In genomic region chr17:50503075-50503474, GRCm38 (mm10) we compare ENCODE assay signal across 24 mouse cellular contexts. TPM values are rescaled to one million over a fixed set of nuclear protein-coding genes. Genes with fewer than 3 reads are reported as not detected.
DNase-seq lines count a peak whose midpoint lies in the region; ATAC-seq and TF ChIP-seq lines count a peak whose summit lies in the region.
"Had no signal": no experiment of that assay in that cellular context is flagged by ENCODE, and none has a peak within 500 bp of the region (broad histone marks: within the 10 kb centered on the region; RNA-seq: fewer than 3 reads in every experiment).

No protein-coding gene starts in this region.

- H3K9ac ChIP-seq in intestine, embryonic 16.5 days (ENCODE audit: low read depth, low read length), result no peak overlapping the region
- H3K9ac ChIP-seq in intestine, embryonic 15.5 days, result no peak overlapping the region
- H3K9ac ChIP-seq in liver, adult 2 months (ENCODE audit: low read depth, low read length), result no peak overlapping the region
- H3K9ac ChIP-seq in liver, embryonic 11.5 days (ENCODE audit: low read depth, low read length), result no peak overlapping the region
- H3K9ac ChIP-seq in kidney, postnatal 0 days (ENCODE audit: low read depth, low read length), result no peak overlapping the region
- H3K9ac ChIP-seq: embryonic facial prominence, embryonic 12.5 days; forebrain, postnatal 0 days; heart, embryonic 12.5 days; liver, embryonic 13.5 days; lung, embryonic 14.5 days; neural tube, embryonic 13.5 days; stomach, embryonic 15.5 days had no signal

- H3K4me1 ChIP-seq in intestine, embryonic 16.5 days (ENCODE audit: control insufficient read depth, insufficient read depth, low read length), result no peaks in the 10 kb centered on the region
- no peaks in the 10 kb centered on the region for H3K4me1 ChIP-seq in intestine, embryonic 15.5 days (replicated peaks)
- no peaks in the 10 kb centered on the region for H3K4me1 ChIP-seq in liver, adult 2 months (ENCODE audit: control insufficient read depth, insufficient read depth, low read length)
- peaks cover 3% of the 10 kb centered on the region; the same call in 1 of the 2 replicates for H3K4me1 ChIP-seq in liver, embryonic 11.5 days (replicated peaks; ENCODE audit: control insufficient read depth, insufficient read depth, low read length)
- H3K4me1 ChIP-seq in kidney, postnatal 0 days (replicated peaks; ENCODE audit: insufficient read depth, low read length), result no peaks in the 10 kb centered on the region
- H3K4me1 ChIP-seq: heart, embryonic 12.5 days; neural tube, embryonic 13.5 days; stomach, embryonic 15.5 days had no signal

- H3K36me3 ChIP-seq in intestine, embryonic 16.5 days (ENCODE audit: control insufficient read depth, insufficient read depth, low read length), result no peaks in the 10 kb centered on the region
- H3K36me3 ChIP-seq in intestine, embryonic 15.5 days, result no peaks in the 10 kb centered on the region
- no peaks in the 10 kb centered on the region for H3K36me3 ChIP-seq in liver, adult 2 months (ENCODE audit: control insufficient read depth, insufficient read depth, low read length)
- no peaks in the 10 kb centered on the region for H3K36me3 ChIP-seq in liver, embryonic 11.5 days (ENCODE audit: control insufficient read depth, insufficient read depth, low read length)
- H3K36me3 ChIP-seq in kidney, postnatal 0 days (ENCODE audit: insufficient read depth, low read length), result no peaks in the 10 kb centered on the region
- H3K36me3 ChIP-seq in macrophage (ENCODE audit: inconsistent target), result no peaks in the 10 kb centered on the region
- H3K36me3 ChIP-seq: embryonic facial prominence, embryonic 12.5 days; heart, embryonic 12.5 days; liver, embryonic 13.5 days; neural tube, embryonic 13.5 days; stomach, embryonic 15.5 days had no signal

- peak; percentile 74; the same call in 1 of the 2 replicates for ATAC-seq in intestine, embryonic 16.5 days
- ATAC-seq in intestine, embryonic 15.5 days, result no peak; the same call in 1 of the 2 replicates
- no peak for ATAC-seq in liver, embryonic 11.5 days (replicated peaks; ENCODE audit: low FRiP score)
- 0 out of 2 replicates have a peak, but pooled peaks have one; percentile 59 for ATAC-seq in kidney, postnatal 0 days (replicated peaks; ENCODE audit: low FRiP score, low read depth)
- ATAC-seq: forebrain, postnatal 0 days; midbrain, embryonic 16.5 days had no signal

- peak; percentile 88 for DNase-seq in liver, adult 2 months (ENCODE audit: extremely low read depth, low read depth, low spot score)
- DNase-seq in liver, embryonic 11.5 days (ENCODE audit: low spot score), result no peak
- no peak for DNase-seq in kidney, postnatal 0 days (ENCODE audit: low spot score)
- no peak for DNase-seq in spleen, adult 12 weeks (ENCODE audit: low spot score)
- DNase-seq: adrenal gland, adult 2 months; B cell, adult 2 months; cerebellum, adult 11 months; cerebellum, postnatal 10 days; forebrain, postnatal 0 days; heart, postnatal 14 days; liver, embryonic 13.5 days; lung, embryonic 14.5 days; retina, postnatal 1 day; right cerebral cortex, postnatal 4 days; thymus, postnatal 25 days had no signal

- TF ChIP-seq CTCF in liver, adult 2 months (IDR thresholded peaks at IDR 0.05; ENCODE audit: low read depth, low read length), result 0 out of 2 replicates have a peak, but pooled peaks have one; percentile 6
- no peak for TF ChIP-seq CTCF in kidney, postnatal 0 days (IDR thresholded peaks at IDR 0.05; ENCODE audit: low read depth)

- no peak overlapping the region for H3K4me3 ChIP-seq in intestine, embryonic 16.5 days (ENCODE audit: low read length)
- no peak overlapping the region for H3K4me3 ChIP-seq in intestine, embryonic 15.5 days (replicated peaks)
- no peak overlapping the region for H3K4me3 ChIP-seq in liver, adult 2 months (ENCODE audit: insufficient read depth, low read depth, low read length)
- no peak overlapping the region for H3K4me3 ChIP-seq in liver, embryonic 11.5 days (ENCODE audit: low read depth, low read length)
- H3K4me3 ChIP-seq in kidney, postnatal 0 days (replicated peaks; ENCODE audit: low read depth, low read length), result no peak overlapping the region
- H3K4me3 ChIP-seq in macrophage (ENCODE audit: inconsistent target), result no peak overlapping the region
- H3K4me3 ChIP-seq: embryonic facial prominence, embryonic 12.5 days; heart, embryonic 12.5 days; liver, embryonic 13.5 days; myocyte; neural tube, embryonic 13.5 days; stomach, embryonic 15.5 days had no signal

- no peak overlapping the region for H3K27ac ChIP-seq in intestine, embryonic 16.5 days (ENCODE audit: low read length)
- H3K27ac ChIP-seq in intestine, embryonic 15.5 days, result no peak overlapping the region
- H3K27ac ChIP-seq in liver, adult 2 months (replicated peaks; ENCODE audit: insufficient read depth, low read depth, low read length), result no peak overlapping the region
- H3K27ac ChIP-seq in liver, embryonic 11.5 days (ENCODE audit: low read depth, low read length), result no peak overlapping the region
- no peak overlapping the region for H3K27ac ChIP-seq in kidney, postnatal 0 days
- H3K27ac ChIP-seq in macrophage, result peak overlapping the region; percentile 88; the same call in 1 of the 2 replicates
- H3K27ac ChIP-seq: embryonic facial prominence, embryonic 12.5 days; liver, embryonic 13.5 days; neural tube, embryonic 13.5 days; stomach, embryonic 15.5 days had no signal

- H3K4me2 ChIP-seq in intestine, embryonic 16.5 days (ENCODE audit: low read depth, low read length), result no peak overlapping the region
- no peak overlapping the region for H3K4me2 ChIP-seq in intestine, embryonic 15.5 days (replicated peaks)
- no peak overlapping the region for H3K4me2 ChIP-seq in liver, embryonic 11.5 days
- no peak overlapping the region for H3K4me2 ChIP-seq in kidney, postnatal 0 days (ENCODE audit: low read length)
- H3K4me2 ChIP-seq: embryonic facial prominence, embryonic 12.5 days; heart, embryonic 12.5 days; liver, embryonic 13.5 days; lung, embryonic 14.5 days; neural tube, embryonic 13.5 days; stomach, embryonic 15.5 days had no signal

- no peaks in the 10 kb centered on the region for H3K27me3 ChIP-seq in intestine, embryonic 16.5 days (replicated peaks; ENCODE audit: control insufficient read depth, insufficient read depth, low read length)
- no peaks in the 10 kb centered on the region for H3K27me3 ChIP-seq in intestine, embryonic 15.5 days (replicated peaks)
- H3K27me3 ChIP-seq in liver, adult 2 months (ENCODE audit: control insufficient read depth, insufficient read depth, low read length), result no peaks in the 10 kb centered on the region
- peaks cover 3% of the 10 kb centered on the region; the same call in 1 of the 2 replicates for H3K27me3 ChIP-seq in liver, embryonic 11.5 days (replicated peaks; ENCODE audit: control insufficient read depth, insufficient read depth, low read length)
- 0 out of 2 replicates have a peak, but pooled peaks cover 3% of the 10 kb centered on the region for H3K27me3 ChIP-seq in kidney, postnatal 0 days (ENCODE audit: insufficient read depth, low read length)
- H3K27me3 ChIP-seq: embryonic facial prominence, embryonic 12.5 days; neural tube, embryonic 13.5 days; stomach, embryonic 15.5 days had no signal

- H3K79me2 ChIP-seq in liver, adult 2 months (ENCODE audit: control insufficient read depth, insufficient read depth, low read length), result no peaks in the 10 kb centered on the region
- H3K79me2 ChIP-seq in macrophage (ENCODE audit: inconsistent target), result no peaks in the 10 kb centered on the region

- TF ChIP-seq POLR2A in liver, adult 2 months (IDR thresholded peaks at IDR 0.05; ENCODE audit: extremely low read depth, insufficient read depth, low read length), result no peak

- H3K9me3 ChIP-seq in intestine, embryonic 16.5 days (ENCODE audit: control insufficient read depth, low read length), result no peaks in the 10 kb centered on the region
- no peaks in the 10 kb centered on the region for H3K9me3 ChIP-seq in intestine, embryonic 15.5 days
- no peaks in the 10 kb centered on the region for H3K9me3 ChIP-seq in liver, embryonic 11.5 days (ENCODE audit: control insufficient read depth, low read length)
- H3K9me3 ChIP-seq in kidney, postnatal 0 days (replicated peaks; ENCODE audit: low read length), result no peaks in the 10 kb centered on the region
- H3K9me3 ChIP-seq: embryonic facial prominence, embryonic 12.5 days; heart, embryonic 12.5 days; liver, embryonic 13.5 days; neural tube, embryonic 13.5 days; stomach, embryonic 15.5 days had no signal

- 84% methylated on average over 7 of the region's 7 CpGs for WGBS in intestine, embryonic 16.5 days
- WGBS in intestine, embryonic 15.5 days, result 75% methylated on average over 7 of the region's 7 CpGs
- WGBS in liver, adult 2 months, result 38% methylated on average over 7 of the region's 7 CpGs
- WGBS in liver, embryonic 11.5 days, result 82% methylated on average over 7 of the region's 7 CpGs
- WGBS in kidney, postnatal 0 days, result 86% methylated on average over 7 of the region's 7 CpGs
- 92% methylated on average over 7 of the region's 7 CpGs for WGBS in macrophage (ENCODE audit: missing documents)

RNA-seq across cellular contexts. Expression of gene Plcl2, which starts 6.1 kb away (rescaled TPM):
- 4.0 TPM in 2 replicates for polyA plus RNA-seq in intestine, embryonic 16.5 days (2015; fragmentation: Nextera tagmentation; extraction: Ambion mirVana)
- 4.7 and 4.9 TPM in 2 replicates for polyA plus RNA-seq in intestine, embryonic 15.5 days (2015; fragmentation: Nextera tagmentation; extraction: Ambion mirVana)
- 11.8 and 12.4 TPM in 2 replicates for total RNA-seq in liver, adult 2 months (2014; rRNA removed)
- 3.6 and 4.2 TPM in 2 replicates for polyA plus RNA-seq in liver, adult 2 months (2012; rRNA removed)
- 3.2 and 3.4 TPM in 2 replicates for polyA plus RNA-seq in liver, embryonic 11.5 days (2014; fragmentation: Nextera tagmentation; extraction: Ambion mirVana)
- polyA plus RNA-seq in kidney, postnatal 0 days (2015; fragmentation: Nextera tagmentation; extraction: Ambion mirVana), result 2.0 and 2.7 TPM in 2 replicates
- 100 to 1,000 TPM; 151 to 508 (median 239) TPM for total RNA-seq in macrophage (2018; cell fraction: chromatin; rRNA removed)
- 10 to 100 TPM; 48.8 to 87.2 (median 65.6) TPM for total RNA-seq in macrophage (2018; cell fraction: cytosol; rRNA removed)
- 100 to 1,000 TPM in 25 of 26 experiments, 10 to 100 TPM in 1; 92.1 to 348 (median 202) TPM for total RNA-seq in macrophage (2018; cell fraction: nucleus; rRNA removed)
- polyA plus RNA-seq in macrophage (2018), result 22.4 to 54.9 TPM (median 47.7 TPM) in 3 replicates

Comparison
In these comparisons a context has a peak if more than half of its experiments do, and no peak if none do; other contexts are left out.
1. ATAC-seq: peak in intestine, embryonic 16.5 days (single experiment) and kidney, postnatal 0 days (single experiment); none in intestine, embryonic 15.5 days (single experiment) and liver, embryonic 11.5 days (single experiment).